Mouse (Mus musculus) ES-Bruce4 (cell line): Measurements from ENCODE around the gene Tns2. TPM values are rescaled to one million over a fixed set of nuclear protein-coding genes. Genes with fewer than 3 reads are reported as not detected.
A peak's percentile ranks its signal among the peaks of the same experiment; 100 is the strongest.

ENCODE experiments used
- H3K27ac ChIP-seq: 2 replicates; pipeline ENCODE4 v1.5.1; 2012; ENCODE audit warnings: low read length, inconsistent platforms; ENCODE audit not compliant: insufficient read depth
- H3K27me3 ChIP-seq: 2 replicates; pipeline ENCODE4 v1.6.1; 2012; ENCODE audit warnings: mild to moderate bottlenecking, low read length, inconsistent platforms; ENCODE audit not compliant: control insufficient read depth, poor library complexity, insufficient read depth, severe bottlenecking
- H3K36me3 ChIP-seq: 2 replicates; pipeline ENCODE4 v1.6.1; 2012; ENCODE audit warnings: inconsistent platforms, mild to moderate bottlenecking, low read length, moderate library complexity; ENCODE audit not compliant: control insufficient read depth, poor library complexity, insufficient read depth, severe bottlenecking
- H3K4me1 ChIP-seq: one replicate; pipeline ENCODE4 v1.8.1; 2011; ENCODE audit warnings: low read length; ENCODE audit not compliant: control insufficient read depth, insufficient read depth
- H3K4me3 ChIP-seq: 2 replicates; pipeline ENCODE4 v1.5.1; 2011; ENCODE audit warnings: low read depth, mild to moderate bottlenecking, low read length
- H3K9ac ChIP-seq: 2 replicates; pipeline ENCODE4 v1.6.1; 2012; ENCODE audit warnings: low read depth, mild to moderate bottlenecking, inconsistent platforms; ENCODE audit not compliant: poor library complexity, severe bottlenecking
- H3K9me3 ChIP-seq: replicated peaks from 2 replicates; pipeline ENCODE4 v1.6.1; 2012; ENCODE audit warnings: mild to moderate bottlenecking, low read length, inconsistent platforms; ENCODE audit not compliant: control insufficient read depth, poor library complexity, insufficient read depth, severe bottlenecking
- CTCF ChIP-seq: IDR thresholded peaks from one replicate; pipeline ENCODE4 v1.8.1; 2011; ENCODE audit warnings: low read depth, low read length
- EP300 ChIP-seq: IDR thresholded peaks from 2 replicates; pipeline ENCODE4 v1.6.1; 2011; ENCODE audit warnings: low read depth, low read length; ENCODE audit not compliant: insufficient read depth
- POLR2A ChIP-seq: IDR thresholded peaks from one replicate; pipeline ENCODE4 v1.8.1; 2011; ENCODE audit warnings: low read length; ENCODE audit not compliant: insufficient read depth
- polyA plus RNA-seq: library from polyadenylated mRNA; stranded (reverse); fragments of >200 nt; gene quantifications from 2 replicates; pipeline ENCODE4 v1.2.4, GENCODE M21; 2011; ENCODE audit warnings: low read depth; ENCODE audit not compliant: missing spikeins, insufficient read depth, insufficient read length

Gene Tns2
- polyA plus RNA-seq, 1 experiment, result 10.4 TPM

DNA sequence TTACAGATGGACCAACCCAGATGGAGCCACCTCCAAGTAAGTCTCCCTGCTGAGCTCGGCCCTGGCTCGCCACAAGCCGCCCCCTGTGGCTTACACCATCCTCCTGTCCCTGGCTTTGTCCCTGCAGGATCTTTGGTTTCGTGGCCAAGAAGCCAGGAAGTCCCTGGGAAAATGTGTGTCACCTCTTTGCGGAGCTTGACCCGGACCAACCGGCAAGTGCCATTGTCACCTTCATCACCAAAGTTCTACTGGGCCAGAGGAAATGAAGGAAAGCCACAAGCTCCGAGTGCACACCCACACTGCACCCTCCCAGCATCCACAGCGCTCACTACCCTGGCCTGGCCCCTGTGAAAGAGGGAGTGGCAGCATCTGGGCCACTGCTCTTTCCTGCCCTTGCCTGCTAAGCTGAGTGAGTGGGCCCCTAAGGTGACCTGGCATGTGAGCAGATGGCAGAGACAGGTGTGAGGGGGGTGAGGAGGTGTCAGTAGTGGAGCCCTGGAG lies 15.6 kb downstream of the Tns2 start:
- Histone ChIP-seq H3K9ac (no peak overlapping the region), H3K9me3 (no peaks in the 10 kb centered on the region), H3K27ac (no peak overlapping the region), H3K36me3 (no peaks in the 10 kb centered on the region; the same call in 1 of the 2 replicates), H3K4me1 (no peaks in the 10 kb centered on the region), H3K4me3 (no peak overlapping the region), H3K27me3 (no peaks in the 10 kb centered on the region)
- TF ChIP-seq CTCF, result no peak
- TF ChIP-seq POLR2A, result no peak
- no peak for TF ChIP-seq EP300

DNA sequence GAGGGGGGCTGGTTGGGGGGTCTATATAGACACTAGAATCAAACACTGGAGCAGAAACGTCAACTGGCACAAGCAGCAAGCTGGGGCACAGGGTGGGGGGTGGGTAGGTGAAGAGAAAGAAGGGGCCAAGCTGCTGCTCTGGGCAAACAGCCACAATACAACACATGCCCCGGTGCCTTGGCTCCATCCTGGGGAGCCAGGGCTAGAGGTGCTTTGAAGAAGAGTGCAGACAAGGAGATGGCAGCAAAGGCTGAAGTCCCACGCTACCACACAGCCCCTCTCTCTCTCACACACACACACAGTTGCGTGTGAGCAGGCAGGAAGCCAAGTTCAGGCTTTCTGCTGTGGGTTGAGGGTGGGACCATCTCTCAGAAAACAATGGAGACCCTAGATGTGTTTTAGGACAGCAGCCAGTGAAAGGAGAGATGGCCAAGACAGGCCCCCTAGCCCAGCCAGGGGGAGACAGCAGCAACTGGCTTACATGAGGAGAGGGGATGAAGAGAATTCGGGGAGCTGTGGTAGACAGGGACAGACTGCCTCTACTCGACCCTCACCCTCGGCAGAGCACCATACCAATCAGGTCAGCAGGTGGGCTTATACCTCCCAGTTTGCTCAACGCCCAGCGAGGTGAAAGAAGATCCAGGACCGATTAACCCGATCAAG lies 16.7 kb downstream of the Tns2 start:
- H3K27ac ChIP-seq, result no peak overlapping the region
- no peak overlapping the region for H3K4me3 ChIP-seq
- H3K36me3 ChIP-seq, result no peaks in the 10 kb centered on the region; the same call in 1 of the 2 replicates
- no peaks in the 10 kb centered on the region for H3K4me1 ChIP-seq
- no peaks in the 10 kb centered on the region for H3K27me3 ChIP-seq
- no peak overlapping the region for H3K9ac ChIP-seq
- H3K9me3 ChIP-seq, result no peaks in the 10 kb centered on the region
- TF ChIP-seq EP300 (no peak), POLR2A (no peak), CTCF (no peak)

DNA sequence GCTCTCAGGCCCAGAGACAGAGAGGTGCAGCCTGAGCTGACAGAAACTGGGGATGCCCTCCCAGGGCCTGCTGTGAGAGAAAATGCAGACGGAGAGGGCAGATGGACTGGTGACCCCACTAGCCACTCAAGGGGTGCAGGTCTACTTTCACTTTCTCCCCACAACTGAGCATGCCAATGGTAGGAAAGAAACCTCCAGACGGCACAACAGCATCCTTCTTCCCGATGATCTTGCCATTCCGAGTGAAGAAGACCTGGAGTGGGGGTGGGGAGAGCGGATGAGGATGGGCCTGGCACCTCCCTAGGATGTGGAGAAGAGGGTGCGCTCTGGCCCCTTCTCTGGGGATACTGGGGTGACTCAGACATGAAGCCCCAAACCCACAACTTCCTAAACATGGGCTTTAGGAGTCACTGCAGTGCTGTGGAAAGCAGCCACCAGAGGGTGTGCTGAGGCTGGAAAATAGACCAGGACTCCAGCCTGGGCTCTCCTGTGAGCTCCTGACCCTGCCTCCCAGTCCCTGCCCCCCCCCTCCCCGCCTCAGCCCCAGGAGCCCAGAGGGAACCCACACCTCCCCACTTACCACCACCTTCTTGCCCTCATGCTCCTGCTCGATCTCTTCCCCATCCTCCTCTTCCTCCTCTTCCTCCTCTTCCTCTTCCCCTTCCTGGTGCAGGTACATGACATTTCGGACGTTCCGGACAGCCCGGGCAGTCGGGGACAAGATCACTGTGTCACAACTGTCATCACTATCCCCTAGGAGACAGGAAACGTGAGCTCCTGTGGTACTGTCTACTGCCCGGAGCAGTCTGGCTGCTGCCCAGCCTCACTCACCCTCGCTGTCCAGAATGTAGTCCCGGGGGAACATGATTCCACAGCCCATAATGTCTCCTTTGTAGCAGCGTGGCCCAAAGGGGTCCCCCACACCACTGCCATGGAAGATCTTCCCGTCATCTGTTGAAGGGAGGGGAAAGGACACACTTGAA lies 17.5 kb downstream of the Tns2 start:
- Histone ChIP-seq H3K9ac (no peak overlapping the region), H3K9me3 (no peaks in the 10 kb centered on the region), H3K4me3 (no peak overlapping the region), H3K36me3 (no peaks in the 10 kb centered on the region; the same call in 1 of the 2 replicates), H3K4me1 (no peaks in the 10 kb centered on the region), H3K27me3 (no peaks in the 10 kb centered on the region), H3K27ac (no peak overlapping the region)
- TF ChIP-seq EP300 (no peak), CTCF (peak; percentile 40), POLR2A (no peak)

DNA sequence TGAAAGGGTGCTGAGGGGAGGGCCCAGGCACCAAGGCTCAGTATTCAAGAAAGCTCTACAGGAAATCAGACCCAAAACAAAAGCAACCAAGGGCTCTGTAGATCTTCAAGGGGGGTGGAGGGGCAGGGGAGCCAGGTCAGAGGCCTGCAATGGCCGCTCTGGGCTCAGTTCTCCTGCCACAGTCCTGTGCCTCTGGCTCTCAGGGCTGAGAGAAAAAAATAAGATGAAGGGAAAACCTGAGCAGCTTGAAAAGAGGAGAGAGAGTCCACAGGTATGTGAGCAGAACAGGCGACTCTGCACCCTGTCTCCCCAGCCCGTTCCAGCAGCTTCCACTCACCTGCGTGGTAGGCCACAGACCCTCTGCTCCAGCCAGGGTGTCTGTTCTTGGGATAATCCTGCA lies 18.4 kb downstream of the Tns2 start:
- no peak for TF ChIP-seq EP300
- TF ChIP-seq POLR2A, result no peak
- no peak for TF ChIP-seq CTCF

DNA sequence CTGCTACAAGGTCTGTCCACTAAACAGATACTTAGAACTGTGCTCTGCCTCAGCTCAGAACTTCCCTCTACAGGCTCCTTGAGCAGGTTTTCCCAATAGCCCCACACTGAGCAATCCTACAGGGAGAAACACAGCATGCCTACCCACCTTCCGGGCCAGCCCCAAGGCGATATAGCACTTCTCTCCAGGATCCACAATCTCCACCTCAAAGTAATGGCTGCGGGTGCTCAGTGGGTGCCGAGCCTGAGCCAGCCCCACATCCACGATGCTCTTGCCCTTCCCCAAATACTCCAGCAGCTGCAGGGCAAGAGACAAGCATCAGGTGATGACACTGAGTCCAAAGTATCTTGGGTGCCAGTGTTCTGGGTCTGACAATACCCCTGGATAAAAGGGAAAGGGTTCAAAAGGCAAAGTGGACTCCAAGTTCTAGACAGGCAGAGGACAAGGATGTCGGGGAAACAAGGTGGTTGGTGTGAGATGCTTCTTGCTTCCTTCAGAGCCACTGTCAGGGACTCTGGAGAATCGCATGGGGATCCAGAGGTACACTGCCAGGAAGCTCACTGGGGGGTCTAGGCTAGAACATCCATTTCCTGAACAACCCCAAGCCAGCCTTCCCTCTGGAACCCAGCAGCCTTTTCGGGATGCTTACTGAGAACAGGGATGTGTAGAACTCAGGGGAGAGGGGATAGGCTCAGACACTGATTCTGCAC lies 19.1 kb downstream of the Tns2 start:
- H3K4me1 ChIP-seq, result no peaks in the 10 kb centered on the region
- no peaks in the 10 kb centered on the region; the same call in 1 of the 2 replicates for H3K36me3 ChIP-seq
- H3K4me3 ChIP-seq, result no peak overlapping the region
- H3K27me3 ChIP-seq, result no peaks in the 10 kb centered on the region
- H3K27ac ChIP-seq, result no peak overlapping the region
- H3K9me3 ChIP-seq, result no peaks in the 10 kb centered on the region
- no peak overlapping the region for H3K9ac ChIP-seq
- TF ChIP-seq CTCF, result no peak
- TF ChIP-seq EP300, result no peak
- TF ChIP-seq POLR2A, result no peak

More for the DNA sequence above, 18.4 kb downstream of the Tns2 start:
- Histone ChIP-seq H3K9me3 (no peaks in the 10 kb centered on the region), H3K4me1 (no peaks in the 10 kb centered on the region), H3K36me3 (no peaks in the 10 kb centered on the region; the same call in 1 of the 2 replicates), H3K9ac (no peak overlapping the region), H3K27ac (no peak overlapping the region), H3K4me3 (no peak overlapping the region), H3K27me3 (no peaks in the 10 kb centered on the region)
